Mouse (Mus musculus): ENCODE results near the gene Ndufb8.
A peak's percentile ranks its signal among the peaks of the same experiment; 100 is the strongest.

The Ndufb8 gene

GRCm38 (mm10) chr19:44525551-44526205, 29.6 kb downstream of the Ndufb8 start:
- no peak for DNase-seq

- no peak for DNase-seq
Observed at GRCm38 (mm10) chr19:44519152-44519551, 36.1 kb downstream of the Ndufb8 start.

DNA sequence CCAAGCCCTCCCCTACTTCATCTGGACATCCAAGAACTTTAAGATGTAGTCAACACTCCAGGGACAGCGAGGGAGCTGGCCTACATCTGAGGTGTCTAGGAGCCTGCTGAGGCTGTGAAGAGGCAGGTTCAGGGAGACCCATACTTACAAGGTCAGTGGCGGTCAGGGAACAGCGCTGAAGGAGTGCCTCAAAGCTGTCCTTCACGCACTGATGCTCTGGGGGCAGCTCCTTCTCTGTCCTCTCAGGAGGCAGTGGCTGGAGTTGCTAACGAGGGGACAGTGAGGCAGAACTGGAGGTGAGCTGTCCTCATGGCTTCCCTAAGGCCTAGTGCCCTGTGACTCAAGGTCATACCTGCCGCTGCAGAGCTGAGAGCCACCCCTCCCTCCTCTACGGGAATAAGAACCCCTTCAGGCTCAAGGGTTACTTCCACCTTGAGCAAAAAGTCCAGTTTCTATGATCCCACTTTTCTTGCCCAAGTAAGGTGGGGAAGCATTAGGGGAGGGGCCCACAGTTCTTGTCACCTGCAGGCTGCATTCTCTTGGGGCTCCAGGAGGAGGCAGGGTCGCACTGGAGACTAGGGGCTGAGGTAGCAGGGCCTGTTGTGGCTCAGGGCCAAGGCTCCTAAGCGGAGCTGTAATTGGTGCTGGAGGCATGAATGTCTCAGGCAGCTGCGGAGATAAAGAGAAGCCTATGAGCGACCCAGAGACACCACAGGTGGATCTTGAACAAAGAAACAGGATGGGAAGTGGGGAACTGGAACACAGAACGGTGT, 37.1 kb downstream of the Ndufb8 start:
- DNase-seq, result no peak

GRCm38 (mm10) chr19:44515769-44516168, 39.5 kb downstream of the Ndufb8 start:
- DNase-seq, result no peak

- DNase-seq, result no peak
Observed at GRCm38 (mm10) chr19:44514521-44515451, 40.5 kb downstream of the Ndufb8 start.

GRCm38 (mm10) chr19:44513921-44514482, 41.2 kb downstream of the Ndufb8 start:
- DNase-seq, result no peak

GRCm38 (mm10) chr19:44513054-44513833, 42.0 kb downstream of the Ndufb8 start:
- DNase-seq, result no peak

GRCm38 (mm10) chr19:44512601-44513000, 42.6 kb downstream of the Ndufb8 start:
- DNase-seq, result no peak

DNA sequence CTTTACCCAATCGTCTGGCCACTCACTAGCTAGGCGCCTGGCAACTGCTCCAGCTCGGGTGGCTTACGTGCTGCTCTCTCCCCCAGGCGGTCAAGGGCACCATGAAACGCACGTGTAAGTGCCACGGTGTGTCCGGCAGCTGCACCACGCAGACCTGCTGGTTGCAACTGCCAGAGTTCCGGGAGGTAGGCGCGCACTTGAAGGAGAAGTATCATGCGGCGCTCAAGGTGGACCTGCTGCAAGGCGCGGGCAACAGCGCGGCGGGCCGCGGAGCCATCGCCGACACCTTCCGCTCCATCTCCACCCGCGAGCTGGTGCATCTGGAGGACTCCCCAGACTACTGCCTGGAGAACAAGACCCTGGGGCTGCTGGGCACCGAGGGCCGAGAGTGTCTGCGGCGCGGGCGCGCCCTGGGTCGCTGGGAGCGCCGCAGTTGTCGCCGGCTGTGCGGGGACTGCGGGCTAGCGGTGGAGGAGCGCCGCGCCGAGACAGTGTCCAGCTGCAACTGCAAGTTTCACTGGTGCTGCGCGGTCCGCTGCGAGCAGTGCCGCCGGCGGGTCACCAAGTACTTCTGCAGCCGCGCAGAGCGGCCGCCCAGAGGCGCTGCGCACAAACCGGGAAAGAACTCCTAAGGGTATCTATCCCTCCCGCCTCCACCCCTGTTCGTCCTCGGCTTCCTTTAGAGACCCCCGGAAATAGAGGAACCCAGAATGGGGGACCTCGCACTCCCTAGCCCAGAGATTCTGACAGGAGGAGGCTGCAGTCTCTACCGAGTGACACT, 43.6 kb downstream of the Ndufb8 start:
- DNase-seq, result peak; percentile 17

DNA sequence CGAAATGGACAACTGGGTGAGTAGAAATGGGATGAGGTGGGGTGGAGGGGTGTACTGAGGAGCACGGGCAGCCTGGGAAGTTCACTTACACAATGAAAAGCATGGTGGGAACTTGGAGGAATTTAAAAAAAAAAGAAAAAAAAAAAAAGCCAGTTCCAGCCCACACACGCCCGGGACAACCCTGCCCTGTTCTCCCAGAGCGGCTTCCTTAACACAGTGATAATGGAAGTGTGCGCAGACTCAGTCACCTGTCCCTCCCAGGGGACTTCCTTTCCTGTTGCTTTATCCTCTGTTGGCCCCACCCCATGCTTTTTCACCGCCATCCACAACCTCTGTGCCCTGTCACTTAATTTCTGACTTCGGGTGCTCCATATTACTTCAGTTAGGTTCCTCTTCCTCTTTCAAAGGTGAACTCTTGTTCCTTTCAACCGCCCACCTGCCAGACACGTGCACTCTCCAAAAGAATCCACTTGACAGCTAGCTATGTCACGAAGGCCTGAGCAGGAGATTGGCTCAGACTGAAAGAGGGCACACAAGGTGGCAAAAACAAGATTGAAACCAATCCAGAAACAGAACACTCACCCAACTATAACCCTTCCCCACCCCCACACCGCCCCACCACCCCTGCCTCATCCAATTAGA, 44.6 kb downstream of the Ndufb8 start:
- DNase-seq, result no peak

GRCm38 (mm10) chr19:44502741-44503140, 52.5 kb downstream of the Ndufb8 start:
- no peak for DNase-seq

DNA sequence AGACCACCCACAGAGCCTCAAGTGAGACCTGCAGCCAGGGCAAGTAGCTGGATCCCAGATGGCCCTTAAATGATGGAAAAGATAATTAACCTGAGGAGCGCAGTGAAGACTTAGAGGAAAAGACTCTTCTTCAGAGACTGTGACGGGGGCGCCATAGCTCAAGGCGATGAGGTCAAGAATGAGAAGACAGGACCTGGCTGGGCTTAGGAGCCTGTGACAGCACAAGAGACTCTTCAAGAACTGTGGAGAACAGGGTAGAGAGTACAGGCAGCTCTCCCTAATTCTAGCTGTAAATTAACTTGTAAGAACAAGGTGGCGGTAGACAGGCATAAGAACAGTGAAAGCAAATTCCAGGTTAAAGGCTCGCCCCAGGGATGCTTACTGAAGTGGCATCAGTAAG, 53.3 kb downstream of the Ndufb8 start:
- DNase-seq, result no peak

- no peak for DNase-seq
Observed at GRCm38 (mm10) chr19:44500240-44500639, 55.0 kb downstream of the Ndufb8 start.

- DNase-seq, result no peak
Observed at GRCm38 (mm10) chr19:44498936-44499335, 56.3 kb downstream of the Ndufb8 start.
